ENCODE assay signal across 21 mouse cellular contexts in genomic region chr5:97084541-97084940, GRCm38 (mm10). TPM values are rescaled to one million over a fixed set of nuclear protein-coding genes. Genes with fewer than 3 reads are reported as not detected.
DNase-seq lines count a peak whose midpoint lies in the region; TF ChIP-seq lines count a peak whose summit lies in the region.
"Had no signal": no experiment of that assay in that cellular context is flagged by ENCODE, and none has a peak within 500 bp of the region (broad histone marks: within the 10 kb centered on the region; RNA-seq: fewer than 3 reads in every experiment).

No protein-coding gene starts in this region.

- H3K27ac ChIP-seq in testis, adult 2 months (ENCODE audit: control insufficient read depth, insufficient read depth, low read depth, low read length) = peak overlapping the region; percentile 43; the same call in 1 of the 2 replicates
- H3K27ac ChIP-seq in midbrain, embryonic 10.5 days (replicated peaks) = no peak overlapping the region
- H3K27ac ChIP-seq: forebrain, embryonic 10.5 days; forebrain, embryonic 13.5 days; hindbrain, embryonic 10.5 days; hindbrain, embryonic 13.5 days; intestine, embryonic 15.5 days had no signal

- TF ChIP-seq CTCF in testis, adult 2 months (IDR thresholded peaks at IDR 0.05; ENCODE audit: control insufficient read depth, insufficient read depth, insufficient replicate concordance, low read depth, low read length) = no peak

- no peaks in the 10 kb centered on the region for H3K9me3 ChIP-seq in midbrain, embryonic 10.5 days (replicated peaks)
- H3K9me3 ChIP-seq: forebrain, embryonic 10.5 days; forebrain, embryonic 13.5 days; G1E; hindbrain, embryonic 10.5 days; hindbrain, embryonic 13.5 days; intestine, embryonic 15.5 days had no signal

- H3K36me3 ChIP-seq in testis, adult 2 months (ENCODE audit: control insufficient read depth, insufficient read depth, low read length) = peaks cover 4% of the 10 kb centered on the region
- peaks cover 29% of the 10 kb centered on the region for H3K36me3 ChIP-seq in midbrain, embryonic 10.5 days

- WGBS in midbrain, embryonic 10.5 days = 86% methylated on average over 4 of the region's 4 CpGs

- peaks cover 9% of the 10 kb centered on the region for H3K4me1 ChIP-seq in testis, adult 2 months (ENCODE audit: control insufficient read depth, insufficient read depth, low read length)
- 0 out of 2 replicates have a peak, but pooled peaks cover 2% of the 10 kb centered on the region for H3K4me1 ChIP-seq in midbrain, embryonic 10.5 days
- H3K4me1 ChIP-seq: forebrain, embryonic 13.5 days; hindbrain, embryonic 13.5 days; intestine, embryonic 15.5 days had no signal

- H3K27me3 ChIP-seq in testis, adult 2 months (ENCODE audit: control insufficient read depth, insufficient read depth, low read length) = no peaks in the 10 kb centered on the region
- H3K27me3 ChIP-seq in midbrain, embryonic 10.5 days (ENCODE audit: low read depth, poor library complexity, severe bottlenecking) = no peaks in the 10 kb centered on the region
- H3K27me3 ChIP-seq: CH12.LX; forebrain, embryonic 13.5 days; hindbrain, embryonic 13.5 days; intestine, embryonic 15.5 days; Patski had no signal

- H3K4me3 ChIP-seq in testis, adult 2 months (ENCODE audit: control insufficient read depth, low read depth, low read length) = no peak overlapping the region
- no peak overlapping the region for H3K4me3 ChIP-seq in midbrain, embryonic 10.5 days
- H3K4me3 ChIP-seq: forebrain, embryonic 10.5 days; forebrain, embryonic 13.5 days; hindbrain, embryonic 10.5 days; hindbrain, embryonic 13.5 days; intestine, embryonic 15.5 days had no signal

- peak; percentile 34 for DNase-seq in adrenal gland, adult 2 months
- DNase-seq in adrenal gland, postnatal 4 days (ENCODE audit: low spot score in 2 of 2) = no peak
- DNase-seq in testis, postnatal 14 days (ENCODE audit: low spot score) = no peak
- DNase-seq in adrenal gland, postnatal 25 days = peak; percentile 19
- DNase-seq in layer of hippocampus, adult 11-12 months (ENCODE audit: low spot score) = no peak
- no peak for DNase-seq in midbrain, embryonic 10.5 days (ENCODE audit: low spot score)
- DNase-seq: B cell, adult 2 months; cerebellum, adult 18-20 months; cerebellum, adult 9-10 months; cerebellum, postnatal 14 days; gastrocnemius, postnatal 10 days; gastrocnemius, postnatal 36 days had no signal

- no peak for TF ChIP-seq POLR2A in testis, adult 2 months (IDR thresholded peaks at IDR 0.05; ENCODE audit: control insufficient read depth, low read depth, low read length)

RNA-seq across cellular contexts. Expression of gene Paqr3, which starts 26.9 kb away (rescaled TPM):
- total RNA-seq in adrenal gland, adult 2 months (2021) = 1 to 10 TPM; 3.3 to 4.2 TPM
- polyA plus RNA-seq in adrenal gland, adult 2 months (2012; rRNA removed) = 4.8 and 5.2 TPM in 2 replicates
- 1 to 10 TPM; 6.0 to 6.8 TPM for total RNA-seq in adrenal gland, postnatal 4 days (2021)
- polyA plus RNA-seq in testis, adult 2 months (2012; rRNA removed) = 7.0 and 7.2 TPM in 2 replicates
- 3.6 and 4.3 TPM in 2 replicates for total RNA-seq in adrenal gland, postnatal 25 days (2021)
- 8.4 and 9.3 TPM in 2 replicates for polyA plus RNA-seq in midbrain, embryonic 10.5 days (2016; fragmentation: Nextera tagmentation; extraction: Ambion mirVana)

Comparison
In these comparisons a context has a peak if more than half of its experiments do, and no peak if none do; other contexts are left out.
1. DNase-seq: peak in adrenal gland, adult 2 months (single experiment) and adrenal gland, postnatal 25 days (single experiment); none in adrenal gland, postnatal 4 days (0 of 2), testis, postnatal 14 days (single experiment), layer of hippocampus, adult 11-12 months (single experiment) and midbrain, embryonic 10.5 days (single experiment).